Mouse (Mus musculus): ENCODE measurements around the gene Hoxd11. TPM values are rescaled to one million over a fixed set of nuclear protein-coding genes. Genes with fewer than 3 reads are reported as not detected.

Gene Hoxd11
- polyA plus RNA-seq, 1 experiment: not detected

DNA sequence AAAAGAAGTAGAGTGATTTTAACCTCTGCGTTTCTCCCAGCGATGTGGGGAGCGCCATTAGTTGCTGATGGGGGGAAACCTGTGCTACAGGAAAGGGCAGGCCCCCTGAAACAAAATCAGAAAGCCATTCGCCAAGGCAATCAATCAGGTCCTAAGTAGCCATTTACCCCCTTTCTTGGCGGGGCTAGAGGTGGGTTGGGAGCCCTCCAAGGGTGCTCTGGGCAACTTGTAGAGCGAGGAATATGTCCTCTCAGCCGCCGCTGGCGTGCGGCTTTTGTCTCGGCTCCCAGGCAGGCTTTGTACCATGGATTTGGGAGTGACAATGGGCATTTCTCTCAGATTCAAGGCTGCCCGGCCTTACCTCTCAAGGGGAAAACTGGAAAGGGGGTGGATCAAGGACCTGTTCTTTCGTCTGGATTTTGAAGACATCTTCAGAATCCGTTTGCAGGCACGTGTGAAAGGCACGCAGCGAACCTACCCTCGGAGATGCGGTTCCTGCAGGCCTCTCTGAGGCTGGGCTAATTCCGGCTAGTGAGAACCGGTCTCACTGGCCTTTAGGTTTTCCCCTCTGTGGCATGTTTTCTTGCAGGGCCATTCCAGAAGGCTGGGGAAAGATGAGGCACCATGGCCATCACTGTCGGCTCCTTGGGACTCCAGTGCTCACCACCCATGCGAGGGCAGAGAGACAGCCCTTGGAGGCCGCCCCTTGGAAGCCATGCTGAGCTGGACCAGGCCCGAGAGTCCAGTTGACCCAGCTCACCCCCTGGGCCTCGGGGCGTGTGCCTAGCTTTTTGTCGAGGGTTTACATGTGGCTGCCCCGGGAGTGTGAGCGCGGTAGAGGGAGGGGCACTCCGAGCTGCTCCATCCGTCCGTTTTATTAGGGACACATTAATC lies 17.3 kb downstream of the Hoxd11 start:
- WGBS: 14% methylated on average over 34 of the region's 34 CpGs
- no peak for DNase-seq (ENCODE audit: low read depth in 1 of 2, low spot score in 2 of 2)
- no peak for TF ChIP-seq CTCF (IDR thresholded peaks at IDR 0.05; ENCODE audit: extremely low read depth, insufficient read depth, insufficient read length, insufficient replicate concordance)
- no peak for TF ChIP-seq POLR2A (IDR thresholded peaks at IDR 0.05; ENCODE audit: low read depth, low read length)
- H3K4me3 ChIP-seq (ENCODE audit: extremely low read depth, insufficient read depth, insufficient read length): no peak overlapping the region
- peaks cover 53% of the 10 kb centered on the region for H3K27me3 ChIP-seq (ENCODE audit: control insufficient read depth, insufficient read depth, low read length)
- no peak overlapping the region for H3K27ac ChIP-seq (ENCODE audit: insufficient read depth, low read length)
- H3K4me1 ChIP-seq (ENCODE audit: control insufficient read depth, insufficient read depth, insufficient read length): peaks cover 9% of the 10 kb centered on the region; the same call in 1 of the 2 replicates
- H3K36me3 ChIP-seq (ENCODE audit: control insufficient read depth, insufficient read depth, low read length): no peaks in the 10 kb centered on the region

GRCm38 (mm10) chr2:74697567-74698121 lies 18.3 kb downstream of the Hoxd11 start, which contains the start of gene Hoxd9:
TSS of gene Hoxd9 (plus strand) at chr2:74697727.
- Histone ChIP-seq H3K4me3 (ENCODE audit: extremely low read depth, insufficient read depth, insufficient read length) (peak within 1 kb of the TSS; percentile 35; the same call in 1 of the 2 replicates), H3K36me3 (ENCODE audit: control insufficient read depth, insufficient read depth, low read length) (no peaks in the 10 kb centered on the region), H3K4me1 (ENCODE audit: control insufficient read depth, insufficient read depth, insufficient read length) (peaks cover 9% of the 10 kb centered on the region; the same call in 1 of the 2 replicates), H3K27ac (ENCODE audit: insufficient read depth, low read length) (no peak within 1 kb of the TSS), H3K27me3 (ENCODE audit: control insufficient read depth, insufficient read depth, low read length) (peaks cover 46% of the 10 kb centered on the region)
- TF ChIP-seq POLR2A (IDR thresholded peaks at IDR 0.05; ENCODE audit: low read depth, low read length) (no peak), CTCF (IDR thresholded peaks at IDR 0.05; ENCODE audit: extremely low read depth, insufficient read depth, insufficient read length, insufficient replicate concordance) (no peak)
- 2% methylated on average over 43 of the region's 43 CpGs for WGBS
- no peak for DNase-seq (ENCODE audit: low read depth in 1 of 2, low spot score in 2 of 2)

DNA sequence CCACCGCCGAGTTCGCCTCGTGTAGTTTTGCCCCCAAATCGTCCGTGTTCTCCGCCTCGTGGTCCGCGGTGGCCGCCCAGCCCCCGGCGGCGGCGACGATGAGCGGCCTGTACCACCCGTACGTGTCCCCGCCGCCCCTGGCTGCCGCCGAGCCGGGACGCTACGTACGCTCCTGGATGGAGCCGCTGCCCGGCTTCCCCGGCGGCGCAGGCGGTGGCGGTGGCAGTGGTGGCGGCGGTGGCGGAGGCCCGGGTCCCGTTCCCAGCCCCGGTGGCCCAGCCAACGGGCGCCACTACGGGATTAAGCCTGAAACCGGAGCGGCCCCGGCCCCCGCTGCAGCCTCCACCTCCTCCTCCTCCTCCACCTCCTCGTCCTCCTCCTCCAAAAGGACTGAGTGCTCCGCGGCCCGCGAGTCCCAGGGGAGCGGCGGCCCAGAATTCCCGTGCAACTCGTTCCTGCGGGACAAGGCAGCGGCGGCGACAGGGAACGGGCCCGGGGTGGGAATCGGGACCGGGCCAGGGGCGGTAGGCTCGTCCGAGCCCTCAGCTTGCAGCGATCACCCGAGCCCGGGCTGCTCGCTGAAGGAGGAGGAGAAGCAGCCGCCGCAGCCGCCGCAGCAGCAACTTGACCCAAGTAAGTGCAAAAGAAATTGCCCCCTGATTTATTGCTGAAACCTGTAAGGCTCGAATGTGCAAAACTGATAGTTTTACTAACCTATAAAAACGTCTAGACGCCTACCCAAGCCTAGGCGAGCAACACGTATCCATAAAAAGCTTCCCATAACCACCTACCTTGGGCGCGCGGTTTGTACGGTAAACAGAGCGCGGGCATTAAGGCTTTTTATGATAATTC lies 19.1 kb downstream of the Hoxd11 start:
- H3K27ac ChIP-seq (ENCODE audit: insufficient read depth, low read length): no peak overlapping the region
- no peak for TF ChIP-seq POLR2A (IDR thresholded peaks at IDR 0.05; ENCODE audit: low read depth, low read length)
- no peak for TF ChIP-seq CTCF (IDR thresholded peaks at IDR 0.05; ENCODE audit: extremely low read depth, insufficient read depth, insufficient read length, insufficient replicate concordance)
- H3K4me1 ChIP-seq (ENCODE audit: control insufficient read depth, insufficient read depth, insufficient read length): peaks cover 9% of the 10 kb centered on the region; the same call in 1 of the 2 replicates
- WGBS: 4% methylated on average over 81 of the region's 86 CpGs
- H3K4me3 ChIP-seq (ENCODE audit: extremely low read depth, insufficient read depth, insufficient read length): peak overlapping the region; percentile 35; the same call in 1 of the 2 replicates
- H3K27me3 ChIP-seq (ENCODE audit: control insufficient read depth, insufficient read depth, low read length): peaks cover 47% of the 10 kb centered on the region
- no peaks in the 10 kb centered on the region for H3K36me3 ChIP-seq (ENCODE audit: control insufficient read depth, insufficient read depth, low read length)
- no peak for DNase-seq (ENCODE audit: low read depth in 1 of 2, low spot score in 2 of 2)

DNA sequence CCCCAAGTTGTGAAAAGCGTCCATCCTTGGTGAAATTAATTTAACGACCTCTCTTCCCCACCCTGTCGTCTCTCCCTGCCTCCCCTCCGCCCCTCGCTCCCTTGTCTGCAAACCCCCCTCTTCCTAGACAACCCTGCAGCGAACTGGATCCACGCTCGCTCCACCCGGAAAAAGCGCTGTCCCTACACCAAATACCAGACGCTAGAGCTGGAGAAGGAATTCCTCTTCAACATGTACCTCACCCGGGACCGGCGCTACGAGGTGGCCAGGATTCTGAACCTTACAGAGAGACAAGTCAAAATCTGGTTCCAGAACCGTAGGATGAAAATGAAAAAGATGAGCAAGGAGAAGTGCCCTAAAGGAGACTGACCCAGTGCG lies 19.7 kb downstream of the Hoxd11 start:
- Histone ChIP-seq H3K27me3 (ENCODE audit: control insufficient read depth, insufficient read depth, low read length) (peaks cover 50% of the 10 kb centered on the region), H3K4me1 (ENCODE audit: control insufficient read depth, insufficient read depth, insufficient read length) (peaks cover 9% of the 10 kb centered on the region; the same call in 1 of the 2 replicates), H3K4me3 (ENCODE audit: extremely low read depth, insufficient read depth, insufficient read length) (no peak overlapping the region), H3K36me3 (ENCODE audit: control insufficient read depth, insufficient read depth, low read length) (no peaks in the 10 kb centered on the region), H3K27ac (ENCODE audit: insufficient read depth, low read length) (no peak overlapping the region)
- TF ChIP-seq CTCF (IDR thresholded peaks at IDR 0.05; ENCODE audit: extremely low read depth, insufficient read depth, insufficient read length, insufficient replicate concordance) (no peak), POLR2A (IDR thresholded peaks at IDR 0.05; ENCODE audit: low read depth, low read length) (no peak)
- 11% methylated on average over 17 of the region's 17 CpGs for WGBS
- DNase-seq (ENCODE audit: low read depth in 1 of 2, low spot score in 2 of 2): no peak

- H3K4me3 ChIP-seq (ENCODE audit: extremely low read depth, insufficient read depth, insufficient read length): no peak overlapping the region
- WGBS: 29% methylated on average over 23 of the region's 23 CpGs
- no peak overlapping the region for H3K27ac ChIP-seq (ENCODE audit: insufficient read depth, low read length)
- DNase-seq (ENCODE audit: low read depth in 1 of 2, low spot score in 2 of 2): no peak
- no peaks in the 10 kb centered on the region for H3K36me3 ChIP-seq (ENCODE audit: control insufficient read depth, insufficient read depth, low read length)
- TF ChIP-seq CTCF (IDR thresholded peaks at IDR 0.05; ENCODE audit: extremely low read depth, insufficient read depth, insufficient read length, insufficient replicate concordance): no peak
- TF ChIP-seq POLR2A (IDR thresholded peaks at IDR 0.05; ENCODE audit: low read depth, low read length): no peak
- peaks cover 52% of the 10 kb centered on the region for H3K27me3 ChIP-seq (ENCODE audit: control insufficient read depth, insufficient read depth, low read length)
- peaks cover 9% of the 10 kb centered on the region; the same call in 1 of the 2 replicates for H3K4me1 ChIP-seq (ENCODE audit: control insufficient read depth, insufficient read depth, insufficient read length)
Observed at GRCm38 (mm10) chr2:74699664-74700545, 20.5 kb downstream of the Hoxd11 start.
